Mouse (Mus musculus) stomach, embryonic 16.5 days (tissue): ENCODE measurements around the gene Uba5. TPM values are rescaled to one million over a fixed set of nuclear protein-coding genes. Genes with fewer than 3 reads are reported as not detected.

Experiments used
- ATAC-seq: fragments of 200-750 bp; cut with Nextera tagmentation; 2 replicates; pipeline ENCODE4 v1.8.0; 2017; ENCODE audit warnings: moderate number of reproducible peaks, moderate TSS enrichment; ENCODE audit not compliant: insufficient read depth, low FRiP score
- H3K27ac ChIP-seq: fragments of 300-500 bp; sonication (generic); 2 replicates; pipeline ENCODE4 v1.5.1; 2014; ENCODE audit warnings: low read length
- H3K27me3 ChIP-seq: fragments of 300-500 bp; sonication (generic); 2 replicates; pipeline ENCODE4 v1.6.1; 2014; ENCODE audit warnings: low read length, control low read depth, mixed read lengths; ENCODE audit not compliant: control insufficient read depth, insufficient read depth
- H3K36me3 ChIP-seq: fragments of 300-500 bp; sonication (generic); 2 replicates; pipeline ENCODE4 v1.6.1; 2014; ENCODE audit warnings: low read length; ENCODE audit not compliant: control insufficient read depth, insufficient read depth
- H3K4me1 ChIP-seq: fragments of 300-500 bp; sonication (generic); 2 replicates; pipeline ENCODE4 v1.6.1; 2014; ENCODE audit warnings: low read length, control low read depth, mixed read lengths; ENCODE audit not compliant: control insufficient read depth, insufficient read depth
- H3K4me2 ChIP-seq: fragments of 300-500 bp; sonication (generic); 2 replicates; pipeline ENCODE4 v1.6.1; 2014; ENCODE audit warnings: low read depth, low read length, mixed read lengths
- H3K4me3 ChIP-seq: fragments of 300-500 bp; sonication (generic); replicated peaks from 2 replicates; pipeline ENCODE4 v1.5.1; 2014; ENCODE audit warnings: mild to moderate bottlenecking, low read length
- H3K9ac ChIP-seq: fragments of 300-500 bp; sonication (generic); 2 replicates; pipeline ENCODE4 v1.6.1; 2014; ENCODE audit warnings: low read length
- H3K9me3 ChIP-seq: fragments of 300-500 bp; sonication (generic); replicated peaks from 2 replicates; pipeline ENCODE4 v1.6.1; 2016; ENCODE audit warnings: low read length, control low read depth; ENCODE audit not compliant: control insufficient read depth
- WGBS: fragments of 180-500 bp; shearing (Covaris S2); extraction: QIAGEN DNeasy Blood & Tissue Kit; methylation state at CpG from one replicate; pipeline ENCODE4 v1.1.7; 2014; 5-methylcytosine and 5-hydroxymethylcytosine counted together
- polyA plus RNA-seq: library from polyadenylated mRNA; unstranded; fragments of >200 nt; fragmentation: Nextera tagmentation; extraction: Ambion mirVana; gene quantifications from 2 replicates; pipeline ENCODE4 v1.2.1, GENCODE M21; 2015

The Uba5 gene
- polyA plus RNA-seq, 1 experiment from 2014 or later, result 46.2 TPM

DNA sequence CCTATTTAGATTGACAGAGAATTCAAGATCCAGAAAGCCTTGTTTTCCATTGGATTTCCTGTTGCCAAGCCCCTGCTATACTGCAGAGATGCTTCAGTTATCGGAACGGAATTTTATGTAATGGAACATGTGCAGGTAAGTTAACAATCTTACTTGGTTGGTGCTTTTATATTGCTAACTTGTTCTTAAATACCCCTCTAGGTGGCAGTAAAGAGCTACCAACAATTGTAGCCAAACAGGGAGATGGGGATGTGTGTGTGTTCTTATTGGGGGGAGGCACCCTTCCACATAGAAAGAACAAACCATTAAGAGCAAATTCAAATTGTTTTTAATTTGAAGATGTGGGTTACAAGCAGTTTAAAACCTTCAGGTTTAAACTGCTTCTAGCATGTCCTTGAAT lies 12.9 kb upstream of the Uba5 start:
- Histone ChIP-seq H3K27ac (no peak overlapping the region), H3K27me3 (no peaks in the 10 kb centered on the region), H3K4me2 (no peak overlapping the region), H3K4me3 (no peak overlapping the region), H3K4me1 (no peaks in the 10 kb centered on the region), H3K9ac (no peak overlapping the region), H3K36me3 (no peaks in the 10 kb centered on the region), H3K9me3 (no peaks in the 10 kb centered on the region)
- no peak for ATAC-seq
- WGBS, result 69% methylated on average over 2 of the region's 2 CpGs

- no peak overlapping the region for H3K4me2 ChIP-seq
- no peak for ATAC-seq
- no peaks in the 10 kb centered on the region for H3K27me3 ChIP-seq
- WGBS, result 68% methylated on average over 8 of the region's 8 CpGs
- no peaks in the 10 kb centered on the region for H3K9me3 ChIP-seq
- H3K36me3 ChIP-seq, result no peaks in the 10 kb centered on the region
- H3K4me1 ChIP-seq, result no peaks in the 10 kb centered on the region
- H3K9ac ChIP-seq, result no peak overlapping the region
- H3K4me3 ChIP-seq, result no peak overlapping the region
- no peak overlapping the region for H3K27ac ChIP-seq
Measured at GRCm38 (mm10) chr9:104070863-104071604, 8.1 kb upstream of the Uba5 start.

- no peak overlapping the region for H3K9ac ChIP-seq
- H3K36me3 ChIP-seq, result no peaks in the 10 kb centered on the region
- H3K27me3 ChIP-seq, result no peaks in the 10 kb centered on the region
- WGBS, result 71% methylated on average over 4 of the region's 4 CpGs
- ATAC-seq, result no peak
- no peak overlapping the region for H3K27ac ChIP-seq
- no peak overlapping the region for H3K4me3 ChIP-seq
- H3K4me2 ChIP-seq, result no peak overlapping the region
- H3K4me1 ChIP-seq, result no peaks in the 10 kb centered on the region
- H3K9me3 ChIP-seq, result no peaks in the 10 kb centered on the region
Measured at GRCm38 (mm10) chr9:104070241-104070640, 7.3 kb upstream of the Uba5 start.

DNA sequence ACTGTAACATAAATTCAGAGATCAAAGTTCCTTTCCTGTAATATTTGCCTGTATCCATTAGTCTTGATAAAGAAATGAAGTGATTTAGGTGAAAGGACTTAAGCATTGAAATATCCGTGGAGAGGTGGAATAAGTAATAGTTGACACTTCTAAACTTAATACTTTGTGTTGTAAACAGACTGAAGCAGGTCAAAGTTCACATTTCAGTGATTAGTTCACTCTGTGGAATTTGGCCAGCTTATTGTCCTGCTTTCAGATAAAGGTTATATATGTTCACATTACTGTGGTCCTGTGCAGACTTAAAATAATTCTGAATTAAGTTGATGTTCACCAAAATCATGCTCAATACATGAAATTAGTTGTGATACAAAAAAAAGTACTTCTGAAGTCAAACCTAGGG lies 1.6 kb upstream of the Uba5 start:
- Histone ChIP-seq H3K27me3 (no peaks in the 10 kb centered on the region), H3K4me2 (no peak overlapping the region), H3K9ac (no peak overlapping the region), H3K4me1 (peaks cover 11% of the 10 kb centered on the region), H3K9me3 (no peaks in the 10 kb centered on the region), H3K27ac (no peak overlapping the region), H3K4me3 (no peak overlapping the region), H3K36me3 (peaks cover 1% of the 10 kb centered on the region)
- no peak for ATAC-seq
- WGBS, result 13% methylated on average over 1 of the region's 1 CpGs

DNA sequence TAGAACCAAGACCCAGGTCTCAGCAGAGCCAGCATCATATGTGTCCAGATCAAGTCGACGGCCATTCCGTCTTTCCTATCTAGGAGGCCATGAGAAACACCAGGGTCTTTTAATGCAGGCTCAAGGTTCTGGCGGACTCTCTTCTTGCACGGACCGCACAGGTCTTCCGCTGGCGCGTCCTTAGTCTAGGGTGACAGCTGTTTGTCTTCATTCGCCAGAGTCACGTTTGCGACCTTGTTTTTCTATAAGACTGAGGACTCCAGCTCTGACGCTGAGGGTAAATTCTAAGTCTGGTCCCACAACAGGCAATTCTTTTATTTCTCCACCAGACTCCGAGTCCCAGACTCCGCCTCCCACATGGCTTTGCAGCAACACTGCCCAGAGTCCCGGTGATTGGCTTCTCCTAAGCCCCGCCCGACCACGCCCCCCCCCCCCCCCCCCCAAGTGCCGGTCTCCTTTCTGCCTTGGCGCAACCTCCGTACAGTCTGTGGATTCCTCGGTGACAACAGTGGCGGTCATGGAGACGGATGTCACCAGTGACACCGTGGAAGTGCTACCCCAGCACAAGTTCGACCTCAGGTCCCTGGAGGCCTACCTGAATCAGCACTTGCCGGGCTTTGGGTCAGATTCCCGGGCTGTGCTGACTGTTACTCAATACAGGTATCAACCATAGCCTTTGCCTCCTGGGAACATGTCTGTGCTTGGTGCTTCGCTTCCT lies 469 bp upstream of the Uba5 start, which contains the start of gene Acad11:
Gene Acad11 (plus strand): TSS at position 134 of the 718 bp plus-strand sequence.
- H3K4me1 ChIP-seq, result peaks cover 11% of the 10 kb centered on the region
- peak within 1 kb of the TSS; percentile 66; the same call in 1 of the 2 replicates for H3K27ac ChIP-seq
- peak within 1 kb of the TSS; percentile 95 for H3K9ac ChIP-seq
- peak within 1 kb of the TSS; percentile 100 for H3K4me3 ChIP-seq
- H3K27me3 ChIP-seq, result no peaks in the 10 kb centered on the region
- peaks cover 3% of the 10 kb centered on the region for H3K36me3 ChIP-seq
- ATAC-seq, result peak; percentile 95
- under 1% methylated on average over 30 of the region's 30 CpGs for WGBS
- H3K9me3 ChIP-seq, result no peaks in the 10 kb centered on the region
- peak within 1 kb of the TSS; percentile 92 for H3K4me2 ChIP-seq

DNA sequence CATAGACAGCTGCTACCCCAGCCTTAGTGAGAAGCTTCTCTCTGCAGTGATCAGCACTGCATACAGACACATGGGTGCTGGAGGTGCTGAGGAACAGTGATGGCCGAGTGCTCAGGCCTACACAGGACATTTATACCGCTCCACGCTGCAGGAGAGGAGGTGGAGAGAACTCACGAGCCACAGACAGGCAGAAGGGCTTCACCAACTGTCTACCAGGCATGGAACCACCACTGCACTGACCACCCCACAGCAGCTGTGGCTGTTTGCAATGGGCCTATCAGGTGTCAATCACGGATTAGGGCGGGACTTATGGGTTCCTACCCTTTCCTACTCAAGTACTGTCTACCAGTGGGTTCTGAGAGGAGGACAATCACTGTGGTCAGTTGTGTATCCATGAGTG lies 11.9 kb downstream of the Uba5 start:
- Histone ChIP-seq H3K9me3 (no peaks in the 10 kb centered on the region), H3K36me3 (peaks cover 36% of the 10 kb centered on the region), H3K27me3 (no peaks in the 10 kb centered on the region), H3K4me2 (no peak overlapping the region), H3K27ac (no peak overlapping the region), H3K4me3 (no peak overlapping the region), H3K4me1 (no peaks in the 10 kb centered on the region), H3K9ac (no peak overlapping the region)
- 87% methylated on average over 6 of the region's 6 CpGs for WGBS
- ATAC-seq, result no peak

GRCm38 (mm10) chr9:104043676-104044075 lies 19.3 kb downstream of the Uba5 start:
- Histone ChIP-seq H3K27ac (no peak overlapping the region), H3K4me1 (no peaks in the 10 kb centered on the region), H3K4me3 (no peak overlapping the region), H3K27me3 (no peaks in the 10 kb centered on the region), H3K4me2 (no peak overlapping the region), H3K9me3 (no peaks in the 10 kb centered on the region), H3K9ac (no peak overlapping the region), H3K36me3 (peaks cover 10% of the 10 kb centered on the region; the same call in 1 of the 2 replicates)
- ATAC-seq, result no peak
- 85% methylated on average over 4 of the region's 4 CpGs for WGBS

DNA sequence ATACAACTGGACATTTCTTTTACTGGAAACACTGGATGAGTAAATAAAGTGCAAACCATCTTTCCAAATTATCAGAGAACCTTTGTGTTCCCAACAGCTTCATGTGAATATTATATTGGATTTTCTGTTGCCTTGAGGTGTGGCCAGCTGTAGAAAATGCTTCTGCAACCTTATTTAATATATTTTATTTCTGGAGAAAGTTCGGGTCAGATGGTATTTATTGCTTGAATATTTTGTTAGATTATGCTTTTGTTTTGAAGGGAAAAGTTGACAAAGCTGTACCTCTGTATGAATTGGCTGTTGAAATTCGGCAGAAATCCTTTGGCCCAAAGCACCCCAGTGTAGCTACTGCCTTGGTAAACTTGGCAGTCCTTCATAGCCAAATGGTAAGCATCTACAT lies 22.6 kb downstream of the Uba5 start, which contains the start of gene Gm28305:
Gene Gm28305 (plus strand): TSS at position 301 of the 400 bp plus-strand sequence.
- no peak within 1 kb of the TSS for H3K27ac ChIP-seq
- no peak within 1 kb of the TSS for H3K9ac ChIP-seq
- H3K4me1 ChIP-seq, result no peaks in the 10 kb centered on the region
- 66% methylated on average over 2 of the region's 2 CpGs for WGBS
- H3K9me3 ChIP-seq, result no peaks in the 10 kb centered on the region
- no peaks in the 10 kb centered on the region for H3K27me3 ChIP-seq
- H3K36me3 ChIP-seq, result no peaks in the 10 kb centered on the region
- H3K4me3 ChIP-seq, result no peak within 1 kb of the TSS
- no peak within 1 kb of the TSS for H3K4me2 ChIP-seq
- ATAC-seq, result no peak

GRCm38 (mm10) chr9:104039742-104040141 lies 23.2 kb downstream of the Uba5 start:
- no peaks in the 10 kb centered on the region for H3K4me1 ChIP-seq
- 78% methylated on average over 4 of the region's 4 CpGs for WGBS
- H3K4me3 ChIP-seq, result no peak overlapping the region
- no peak for ATAC-seq
- no peaks in the 10 kb centered on the region for H3K9me3 ChIP-seq
- no peaks in the 10 kb centered on the region for H3K36me3 ChIP-seq
- no peak overlapping the region for H3K4me2 ChIP-seq
- H3K27ac ChIP-seq, result no peak overlapping the region
- H3K27me3 ChIP-seq, result no peaks in the 10 kb centered on the region
- H3K9ac ChIP-seq, result no peak overlapping the region
